Mouse (Mus musculus) kidney, adult 18-20 months (tissue): ENCODE data around the gene Aff4.
"Not testable (repeated sequence)": the region's sequence is repeated elsewhere in the genome, so short reads cannot be mapped to it uniquely, and the experiment has no call there.

Experiments used
- DNase-seq: peaks from one replicate; pipeline ENCODE4 v3.0.0; 2021

Gene Aff4

GRCm38 (mm10) chr11:53350291-53351223 is at the start of gene Aff4:
TSS of gene Aff4 (plus strand) at chr11:53350833.
- DNase-seq = peak; percentile 92

GRCm38 (mm10) chr11:53301167-53301515 is 49.5 kb upstream of the Aff4 start:
- no peak for DNase-seq

GRCm38 (mm10) chr11:53304044-53304840 is 46.4 kb upstream of the Aff4 start:
- DNase-seq = no peak

- DNase-seq = no peak
Measured at GRCm38 (mm10) chr11:53306965-53307364, 43.7 kb upstream of the Aff4 start.

DNA sequence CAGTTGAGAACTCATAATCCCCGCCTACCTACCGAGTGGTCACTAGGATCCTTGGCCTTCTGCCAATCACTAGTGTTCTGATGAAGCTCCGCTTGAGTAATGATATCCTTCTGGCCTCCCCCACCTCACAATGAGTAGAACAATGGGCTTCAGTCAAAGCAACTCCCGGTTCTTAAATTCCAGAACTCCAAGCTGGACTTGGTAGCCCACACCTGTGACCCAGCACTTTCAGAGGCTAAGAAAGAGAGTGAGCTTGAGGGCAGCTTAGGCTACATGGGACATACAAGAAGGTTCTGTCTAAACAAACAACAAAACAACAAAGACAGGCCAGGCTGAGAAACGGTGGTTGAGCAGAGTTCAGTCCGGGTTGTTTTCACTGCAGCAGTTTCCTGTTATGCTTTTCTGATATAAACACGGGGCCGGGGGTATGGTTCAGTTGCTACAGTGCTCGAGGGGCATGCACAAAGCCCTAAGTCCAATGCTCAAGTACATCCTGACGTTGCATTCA is 43.0 kb upstream of the Aff4 start:
- DNase-seq = peak; percentile 28

- no peak for DNase-seq
Measured at GRCm38 (mm10) chr11:53308251-53308864, 42.3 kb upstream of the Aff4 start.

DNA sequence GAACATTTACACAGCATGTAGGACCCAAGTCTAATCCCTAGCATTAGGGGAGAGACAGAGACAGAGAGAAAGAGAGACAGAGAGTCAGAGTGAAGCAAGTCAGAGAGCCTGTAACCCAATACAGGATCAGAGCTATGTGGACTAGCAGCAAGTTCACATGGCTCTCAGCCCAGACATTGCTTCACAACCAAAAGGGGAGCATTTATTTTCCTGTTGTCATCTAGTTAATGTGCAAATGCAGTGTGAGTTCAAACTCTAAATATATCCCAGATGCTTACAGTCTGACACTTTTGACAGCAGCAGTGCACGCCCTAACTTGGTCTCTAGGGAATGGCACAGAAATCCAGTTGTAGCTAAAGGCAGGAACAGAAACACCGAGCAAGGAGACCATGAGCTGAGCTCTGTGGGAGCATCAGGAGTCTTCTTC is 41.7 kb upstream of the Aff4 start:
- DNase-seq = peak; percentile 53

DNA sequence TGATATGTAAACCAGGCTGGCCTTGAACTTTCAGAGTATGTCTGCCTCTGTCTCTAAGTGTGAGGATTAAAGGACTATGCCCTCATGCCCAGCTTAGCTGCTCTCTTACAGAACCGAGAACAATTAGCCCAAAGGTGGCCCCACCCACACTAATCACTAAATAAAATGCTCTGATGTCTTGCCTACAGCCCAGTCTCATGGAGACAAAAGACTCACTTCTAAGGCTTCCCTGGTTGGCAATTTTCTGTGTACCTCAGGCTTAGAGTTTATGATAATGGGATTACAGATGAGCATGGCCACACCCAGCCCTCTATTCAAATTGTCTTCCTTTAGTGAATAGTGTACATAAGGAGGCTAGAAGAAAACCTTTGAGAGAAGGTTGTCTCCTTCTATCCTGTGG is 39.2 kb upstream of the Aff4 start:
- DNase-seq = no peak

GRCm38 (mm10) chr11:53312823-53313222 is 37.8 kb upstream of the Aff4 start:
- DNase-seq = not testable (repeated sequence)

GRCm38 (mm10) chr11:53314770-53315173 is 35.9 kb upstream of the Aff4 start:
- no peak for DNase-seq

DNA sequence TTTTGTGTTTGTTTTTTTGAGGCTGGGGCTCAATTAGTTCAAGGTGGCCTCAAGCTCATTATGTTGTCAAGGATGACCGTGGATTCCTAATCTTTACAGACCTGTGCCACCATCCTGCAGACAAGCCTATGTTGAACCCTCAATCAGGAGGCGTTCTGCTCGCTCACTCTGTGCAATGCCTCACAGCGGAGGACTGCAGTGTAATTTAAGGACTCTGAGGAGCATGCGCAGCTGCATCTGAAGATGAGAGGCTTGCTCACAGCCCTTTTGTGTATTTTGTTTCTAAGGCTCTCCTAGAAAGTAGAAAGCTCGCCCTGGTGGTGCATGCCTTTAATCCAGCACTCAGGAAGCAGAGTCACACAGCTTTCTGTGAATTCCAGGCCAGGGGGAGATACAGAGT is 33.6 kb upstream of the Aff4 start:
- DNase-seq = no peak

DNA sequence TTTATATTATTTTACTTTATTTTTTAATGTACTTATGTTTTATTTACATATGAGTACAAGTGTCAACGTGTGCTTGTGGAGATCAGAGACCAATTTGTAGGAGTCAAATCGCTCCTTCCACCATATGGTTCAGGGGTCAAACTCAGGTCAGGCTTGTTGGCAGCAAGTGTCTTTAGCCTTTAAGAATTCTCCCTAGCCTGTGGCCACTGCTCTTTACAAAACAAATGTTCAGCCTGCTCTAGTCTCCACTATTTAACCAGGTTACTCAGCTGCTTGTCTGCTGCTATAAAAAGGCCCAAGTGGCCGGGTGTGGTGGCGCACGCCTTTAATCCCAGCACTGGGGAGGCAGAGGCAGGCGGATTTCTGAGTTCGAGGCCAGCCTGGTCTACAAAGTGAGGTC is 32.6 kb upstream of the Aff4 start:
- DNase-seq = no peak

- DNase-seq = not testable (repeated sequence)
Measured at GRCm38 (mm10) chr11:53318568-53318967, 32.1 kb upstream of the Aff4 start.

DNA sequence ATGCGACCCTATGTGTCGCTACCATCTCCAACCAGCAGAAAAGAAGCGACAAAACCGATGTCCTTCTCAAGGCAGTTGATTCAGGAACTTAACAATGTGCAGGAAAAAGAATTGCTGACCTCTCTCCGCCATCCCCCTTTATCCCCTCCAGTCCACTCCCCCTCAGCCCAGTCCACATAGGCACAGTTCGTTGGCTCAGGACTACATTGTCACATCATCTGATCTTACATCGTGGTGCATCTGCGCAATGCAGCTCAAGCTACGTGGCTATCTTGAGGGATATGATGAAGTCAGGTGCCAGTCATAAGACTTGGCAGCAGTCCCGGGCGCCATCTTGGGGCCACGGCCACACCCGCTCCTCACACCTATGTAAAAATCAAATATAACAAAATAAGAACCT is 30.8 kb upstream of the Aff4 start:
- not testable (repeated sequence) for DNase-seq

DNA sequence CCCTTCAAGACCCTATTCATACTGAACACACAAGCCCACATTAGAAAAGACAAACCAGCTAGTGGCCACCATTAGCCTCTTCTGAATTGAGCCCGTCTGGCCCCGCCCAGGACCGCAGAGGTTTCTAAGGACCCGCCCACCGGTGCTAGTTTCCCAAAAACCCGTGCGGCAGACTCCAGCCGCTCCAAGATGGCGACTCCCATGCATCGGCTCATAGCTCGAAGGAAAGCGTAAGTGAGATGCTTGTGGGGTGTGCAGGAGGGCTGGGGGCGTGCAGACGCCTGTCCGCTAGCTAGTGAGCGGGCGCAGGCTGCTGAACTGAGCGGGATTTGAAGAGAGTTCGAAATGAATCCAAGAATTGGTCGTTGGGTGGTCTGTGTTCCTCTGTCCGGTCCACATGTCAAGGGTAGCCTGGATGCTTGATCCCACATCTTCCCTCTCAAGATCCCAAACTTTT is 26.1 kb upstream of the Aff4 start, which contains the start of gene Zcchc10:
TSS of gene Zcchc10 (plus strand) at position 168 of the 457 bp plus-strand sequence.
- peak; percentile 92 for DNase-seq

GRCm38 (mm10) chr11:53330325-53330724 is 20.3 kb upstream of the Aff4 start:
- DNase-seq = no peak

GRCm38 (mm10) chr11:53331121-53331520 is 19.5 kb upstream of the Aff4 start:
- DNase-seq = no peak

- no peak for DNase-seq
Measured at GRCm38 (mm10) chr11:53332076-53332680, 18.5 kb upstream of the Aff4 start.

DNA sequence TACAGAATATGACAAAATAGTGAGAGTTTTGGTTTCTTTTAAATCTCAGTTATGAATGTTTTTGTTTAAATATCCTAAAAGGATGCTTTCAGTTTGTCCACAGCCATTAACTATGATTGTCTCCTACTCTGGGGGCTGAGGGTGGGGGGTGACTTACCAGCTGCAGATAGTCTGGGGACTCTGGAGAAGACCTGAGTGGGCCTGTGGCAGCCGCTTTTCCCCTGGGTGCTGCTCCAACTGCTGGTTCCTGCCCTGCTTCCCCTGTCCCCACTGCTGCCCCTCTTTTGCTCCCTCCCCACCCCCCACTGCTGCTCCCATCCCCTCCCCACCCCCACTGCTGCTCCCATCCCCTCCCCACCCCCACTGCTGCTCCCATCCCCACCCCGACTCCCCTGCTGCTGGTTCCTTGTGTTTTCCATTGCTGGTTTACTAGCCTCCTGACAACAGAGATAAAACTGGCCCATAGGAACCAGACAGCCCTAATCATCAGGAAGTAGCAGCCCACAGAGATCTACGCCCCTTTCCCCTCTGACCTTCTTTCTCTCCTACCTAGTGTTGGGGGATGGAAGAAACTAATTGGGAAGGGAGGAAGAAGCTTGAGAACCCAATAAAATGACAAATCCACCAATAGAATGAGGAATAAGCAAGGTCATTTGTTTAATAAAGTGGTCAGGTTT is 15.0 kb upstream of the Aff4 start:
- DNase-seq = no peak

DNA sequence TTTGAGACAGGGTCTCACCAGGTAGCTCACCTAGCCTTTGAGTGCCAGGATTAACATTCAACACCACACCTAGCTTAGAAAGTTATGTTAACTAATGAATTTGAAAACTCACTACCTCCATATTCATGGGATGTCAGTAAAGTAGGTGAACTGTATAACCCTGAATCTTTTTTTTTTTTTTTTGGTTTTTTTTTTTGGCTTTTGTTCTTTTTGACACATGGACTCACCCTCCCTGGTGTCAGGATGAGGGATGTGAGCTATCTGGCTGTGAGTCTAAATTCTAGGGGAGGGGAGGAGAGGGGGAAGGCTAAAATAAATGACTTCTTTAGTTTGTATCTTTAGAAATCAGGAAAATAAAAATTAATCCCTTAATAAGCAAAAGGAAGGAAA is 14.5 kb upstream of the Aff4 start:
- DNase-seq = no peak

DNA sequence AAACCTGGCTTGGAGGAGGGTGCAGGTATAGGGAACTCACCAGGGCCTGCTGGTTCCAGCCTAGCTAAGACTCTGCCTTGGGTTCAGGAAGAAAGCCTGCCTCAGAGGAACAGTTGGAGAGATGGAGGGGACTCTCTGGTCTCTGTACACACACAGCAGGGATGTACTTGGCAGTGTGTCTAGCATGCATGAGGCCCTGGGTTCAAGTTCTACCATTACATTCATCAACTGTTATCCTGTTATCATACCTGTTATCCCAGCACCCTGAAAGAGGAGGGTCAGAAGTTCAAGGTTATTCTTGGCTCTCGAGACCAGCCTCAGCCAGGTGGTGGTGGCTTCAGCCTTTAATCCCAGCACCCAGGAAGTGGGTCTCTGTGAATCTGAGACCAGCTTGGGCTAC is 13.7 kb upstream of the Aff4 start:
- no peak for DNase-seq

GRCm38 (mm10) chr11:53337684-53338083 is 12.9 kb upstream of the Aff4 start:
- DNase-seq = no peak
